Mouse (Mus musculus): ENCODE measurements around the gene Upk2.

DNA sequence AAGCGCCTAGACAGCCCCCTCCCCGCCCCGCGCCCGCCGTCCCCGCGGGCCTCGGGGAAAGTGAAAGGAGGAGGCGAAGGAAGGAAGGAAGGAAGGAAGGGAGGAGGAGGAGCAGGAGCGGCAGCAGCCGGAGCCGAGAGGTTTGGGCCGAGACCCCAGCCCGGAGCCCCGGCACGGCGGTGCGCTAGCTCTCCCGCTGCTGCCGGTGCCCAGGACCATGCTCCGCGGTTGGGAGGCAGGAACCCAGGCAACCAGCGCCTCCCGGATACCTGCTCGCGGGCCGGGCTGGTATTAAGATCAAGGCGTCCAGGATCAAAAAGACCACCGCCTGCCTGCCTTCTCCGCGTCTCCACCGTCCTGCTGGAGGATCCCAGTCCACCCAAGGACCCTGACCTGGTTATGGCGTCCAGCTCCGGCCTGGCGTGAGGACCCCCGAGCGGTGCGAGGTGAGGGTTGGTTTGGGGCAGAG, 28.3 kb upstream of the Upk2 start:
- TF ChIP-seq POLR2A (IDR thresholded peaks at IDR 0.05; ENCODE audit: borderline replicate concordance, extremely low read depth, insufficient read depth, insufficient read length, poor library complexity, severe bottlenecking) (no peak), CTCF (IDR thresholded peaks at IDR 0.05; ENCODE audit: borderline replicate concordance, extremely low read depth, insufficient read depth, insufficient read length) (no peak)
